Mouse (Mus musculus): ENCODE results near the gene Olfr506.

DNA sequence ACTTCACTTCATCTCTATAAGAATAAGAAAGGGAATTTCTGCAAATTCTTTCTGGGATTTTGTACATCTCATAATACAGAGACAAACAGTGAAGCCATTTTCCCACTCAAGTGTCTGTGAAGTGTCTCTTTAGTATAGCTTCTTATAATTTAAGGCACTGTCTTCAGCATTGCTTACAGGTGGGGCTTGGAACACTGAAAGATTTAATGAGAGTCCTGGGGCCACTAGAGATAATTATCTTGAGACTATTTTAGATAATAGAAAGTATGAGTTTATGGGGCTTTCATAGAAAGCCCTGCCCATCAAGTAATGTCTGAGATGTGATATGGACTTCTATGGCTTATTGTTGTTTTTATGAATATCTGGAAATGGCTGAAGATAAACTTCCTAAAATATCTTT lies 41.2 kb downstream of the Olfr506 start, which contains the start of gene Olfr509:
- TF ChIP-seq CTCF (IDR thresholded peaks at IDR 0.05; ENCODE audit: borderline replicate concordance, extremely low read depth, insufficient read depth, insufficient read length) (no peak), POLR2A (IDR thresholded peaks at IDR 0.05; ENCODE audit: borderline replicate concordance, extremely low read depth, insufficient read depth, insufficient read length, poor library complexity, severe bottlenecking) (no peak)

Data from brain, embryonic 14.5 days (tissue).